Mouse (Mus musculus): ENCODE results near the gene Smim15. TPM values are rescaled to one million over a fixed set of nuclear protein-coding genes. Genes with fewer than 3 reads are reported as not detected.

The Smim15 gene
- polyA plus RNA-seq, 1 experiment from 2014 or later, result 51.2 TPM

GRCm38 (mm10) chr13:108063374-108064134, 19.3 kb downstream of the Smim15 start:
- peaks cover 9% of the 10 kb centered on the region for H3K4me1 ChIP-seq
- no peaks in the 10 kb centered on the region for H3K9me3 ChIP-seq
- no peak overlapping the region for H3K27ac ChIP-seq
- no peaks in the 10 kb centered on the region for H3K27me3 ChIP-seq
- no peak overlapping the region for H3K9ac ChIP-seq
- H3K4me2 ChIP-seq (replicated peaks), result no peak overlapping the region
- no peaks in the 10 kb centered on the region for H3K36me3 ChIP-seq
- ATAC-seq (ENCODE audit: insufficient number of reproducible peaks, insufficient read depth, low FRiP score, low TSS enrichment), result no peak
- no peak overlapping the region for H3K4me3 ChIP-seq
- 78% methylated on average over 11 of the region's 11 CpGs for WGBS

GRCm38 (mm10) chr13:108064331-108064730, 20.1 kb downstream of the Smim15 start:
- no peak for ATAC-seq (ENCODE audit: insufficient number of reproducible peaks, insufficient read depth, low FRiP score, low TSS enrichment)
- no peaks in the 10 kb centered on the region for H3K9me3 ChIP-seq
- H3K4me2 ChIP-seq (replicated peaks), result no peak overlapping the region
- no peaks in the 10 kb centered on the region for H3K36me3 ChIP-seq
- no peaks in the 10 kb centered on the region for H3K27me3 ChIP-seq
- H3K9ac ChIP-seq, result no peak overlapping the region
- H3K27ac ChIP-seq, result no peak overlapping the region
- no peak overlapping the region for H3K4me3 ChIP-seq
- 80% methylated on average over 6 of the region's 6 CpGs for WGBS
- H3K4me1 ChIP-seq, result peaks cover 9% of the 10 kb centered on the region

DNA sequence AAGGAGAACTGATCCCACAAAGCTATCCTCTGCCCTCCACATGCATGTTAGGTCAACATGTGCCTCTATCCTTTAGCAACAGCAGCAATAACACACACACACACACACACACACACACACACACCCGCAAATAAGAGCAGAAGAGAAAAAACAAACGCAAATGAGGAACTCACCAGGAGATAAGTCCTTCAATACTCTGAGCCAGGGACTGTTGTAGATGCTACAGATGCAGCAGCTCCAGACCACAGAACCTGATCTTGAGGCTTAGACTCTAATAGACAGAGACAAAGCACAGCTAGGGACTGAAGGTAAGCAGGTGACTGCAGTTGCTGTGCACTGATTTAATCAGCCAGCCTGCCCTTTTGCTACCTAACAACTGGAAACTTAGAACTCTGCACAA, 21.8 kb downstream of the Smim15 start:
- Histone ChIP-seq H3K27ac (no peak overlapping the region), H3K4me1 (peaks cover 5% of the 10 kb centered on the region; the same call in 1 of the 2 replicates), H3K9ac (no peak overlapping the region), H3K4me3 (no peak overlapping the region), H3K9me3 (no peaks in the 10 kb centered on the region), H3K36me3 (no peaks in the 10 kb centered on the region), H3K4me2 (replicated peaks) (no peak overlapping the region), H3K27me3 (no peaks in the 10 kb centered on the region)
- no peak for ATAC-seq (ENCODE audit: insufficient number of reproducible peaks, insufficient read depth, low FRiP score, low TSS enrichment)
- 66% methylated on average over 2 of the region's 2 CpGs for whole genome bisulfite sequencing

- H3K27me3 ChIP-seq, result no peaks in the 10 kb centered on the region
- no peaks in the 10 kb centered on the region for H3K4me1 ChIP-seq
- 64% methylated on average over 4 of the region's 4 CpGs for WGBS
- H3K36me3 ChIP-seq, result no peaks in the 10 kb centered on the region
- no peak overlapping the region for H3K27ac ChIP-seq
- no peak for ATAC-seq (ENCODE audit: insufficient number of reproducible peaks, insufficient read depth, low FRiP score, low TSS enrichment)
- no peaks in the 10 kb centered on the region for H3K9me3 ChIP-seq
- no peak overlapping the region for H3K9ac ChIP-seq
- no peak overlapping the region for H3K4me3 ChIP-seq
- no peak overlapping the region for H3K4me2 ChIP-seq (replicated peaks)
These were observed 24.9 kb downstream of the Smim15 start for GRCm38 (mm10) chr13:108069151-108069550.

DNA sequence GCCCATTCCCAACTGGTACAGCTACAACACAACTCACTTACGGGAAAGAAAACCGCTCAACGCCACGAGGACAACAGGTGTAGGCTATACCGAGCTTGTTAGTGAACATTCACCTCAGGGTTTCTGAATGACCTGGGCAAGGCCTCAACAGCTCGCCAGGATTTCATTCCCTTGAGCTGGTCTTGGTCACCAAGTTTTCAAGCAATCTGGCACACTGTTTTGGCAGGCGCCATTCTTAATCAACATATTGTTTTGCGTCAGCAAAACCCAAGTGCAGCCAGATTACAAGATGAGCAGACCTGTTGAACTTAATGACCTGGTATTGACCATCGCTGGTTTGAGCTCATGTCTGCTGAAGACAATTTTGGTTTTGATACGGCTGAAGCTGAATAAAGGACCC, 25.9 kb downstream of the Smim15 start:
- H3K27me3 ChIP-seq, result no peaks in the 10 kb centered on the region
- no peak overlapping the region for H3K4me3 ChIP-seq
- no peak overlapping the region for H3K27ac ChIP-seq
- WGBS, result 91% methylated on average over 10 of the region's 10 CpGs
- H3K9ac ChIP-seq, result no peak overlapping the region
- no peaks in the 10 kb centered on the region for H3K36me3 ChIP-seq
- H3K4me1 ChIP-seq, result no peaks in the 10 kb centered on the region
- no peak overlapping the region for H3K4me2 ChIP-seq (replicated peaks)
- H3K9me3 ChIP-seq, result no peaks in the 10 kb centered on the region
- ATAC-seq (ENCODE audit: insufficient number of reproducible peaks, insufficient read depth, low FRiP score, low TSS enrichment), result no peak

GRCm38 (mm10) chr13:108077476-108077875, 33.2 kb downstream of the Smim15 start:
- no peak for ATAC-seq (ENCODE audit: insufficient number of reproducible peaks, insufficient read depth, low FRiP score, low TSS enrichment)
- WGBS, result 83% methylated on average over 6 of the region's 6 CpGs

GRCm38 (mm10) chr13:108077901-108078300, 33.7 kb downstream of the Smim15 start:
- no peak for ATAC-seq (ENCODE audit: insufficient number of reproducible peaks, insufficient read depth, low FRiP score, low TSS enrichment)
- Histone ChIP-seq H3K4me3 (no peak overlapping the region), H3K4me2 (replicated peaks) (no peak overlapping the region), H3K9me3 (no peaks in the 10 kb centered on the region), H3K36me3 (no peaks in the 10 kb centered on the region), H3K9ac (no peak overlapping the region), H3K4me1 (no peaks in the 10 kb centered on the region), H3K27ac (no peak overlapping the region), H3K27me3 (no peaks in the 10 kb centered on the region)
- 86% methylated on average over 4 of the region's 4 CpGs for WGBS

More at GRCm38 (mm10) chr13:108077476-108077875, 33.2 kb downstream of the Smim15 start:
- Histone ChIP-seq H3K4me1 (no peaks in the 10 kb centered on the region), H3K4me3 (no peak overlapping the region), H3K9ac (no peak overlapping the region), H3K9me3 (no peaks in the 10 kb centered on the region), H3K4me2 (replicated peaks) (no peak overlapping the region), H3K27ac (no peak overlapping the region), H3K27me3 (no peaks in the 10 kb centered on the region), H3K36me3 (no peaks in the 10 kb centered on the region)

GRCm38 (mm10) chr13:108084086-108084485, 39.8 kb downstream of the Smim15 start:
- no peaks in the 10 kb centered on the region for H3K9me3 ChIP-seq
- no peaks in the 10 kb centered on the region for H3K36me3 ChIP-seq
- no peaks in the 10 kb centered on the region for H3K27me3 ChIP-seq
- H3K4me1 ChIP-seq, result no peaks in the 10 kb centered on the region
- H3K4me3 ChIP-seq, result no peak overlapping the region
- no peak overlapping the region for H3K9ac ChIP-seq
- 94% methylated on average over 4 of the region's 4 CpGs for WGBS
- ATAC-seq (ENCODE audit: insufficient number of reproducible peaks, insufficient read depth, low FRiP score, low TSS enrichment), result no peak
- H3K27ac ChIP-seq, result no peak overlapping the region
- no peak overlapping the region for H3K4me2 ChIP-seq (replicated peaks)

DNA sequence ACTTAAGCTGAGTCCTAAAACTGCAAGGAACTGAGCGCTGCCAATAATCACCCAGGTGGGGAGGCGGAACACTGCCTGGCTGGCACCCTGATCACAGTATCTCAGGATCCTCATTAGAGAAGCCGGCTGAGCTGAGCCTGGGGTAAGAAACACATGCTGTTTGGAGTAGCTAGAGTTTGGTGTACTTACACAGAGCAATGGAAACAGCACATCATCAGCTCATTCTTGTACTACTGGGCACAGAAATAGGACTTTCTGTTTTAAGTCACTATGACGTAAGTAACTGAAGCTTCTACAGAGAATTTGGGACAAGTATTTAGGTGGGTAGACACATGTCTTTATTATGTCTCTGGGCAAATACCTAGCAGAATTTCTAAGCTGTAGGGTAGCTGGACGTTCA, 41.8 kb downstream of the Smim15 start:
- Histone ChIP-seq H3K4me3 (no peak overlapping the region), H3K9me3 (no peaks in the 10 kb centered on the region), H3K27me3 (no peaks in the 10 kb centered on the region), H3K9ac (no peak overlapping the region), H3K27ac (no peak overlapping the region), H3K36me3 (no peaks in the 10 kb centered on the region), H3K4me2 (replicated peaks) (no peak overlapping the region), H3K4me1 (no peaks in the 10 kb centered on the region)
- 84% methylated on average over 5 of the region's 5 CpGs for WGBS
- no peak for ATAC-seq (ENCODE audit: insufficient number of reproducible peaks, insufficient read depth, low FRiP score, low TSS enrichment)

- Histone ChIP-seq H3K4me2 (replicated peaks) (no peak overlapping the region), H3K9ac (no peak overlapping the region), H3K4me3 (no peak overlapping the region), H3K27me3 (no peaks in the 10 kb centered on the region), H3K27ac (no peak overlapping the region), H3K9me3 (no peaks in the 10 kb centered on the region), H3K4me1 (no peaks in the 10 kb centered on the region), H3K36me3 (no peaks in the 10 kb centered on the region)
- WGBS, result 57% methylated on average over 4 of the region's 4 CpGs
- ATAC-seq (ENCODE audit: insufficient number of reproducible peaks, insufficient read depth, low FRiP score, low TSS enrichment), result no peak
These were observed 42.5 kb downstream of the Smim15 start for GRCm38 (mm10) chr13:108086724-108087123.

DNA sequence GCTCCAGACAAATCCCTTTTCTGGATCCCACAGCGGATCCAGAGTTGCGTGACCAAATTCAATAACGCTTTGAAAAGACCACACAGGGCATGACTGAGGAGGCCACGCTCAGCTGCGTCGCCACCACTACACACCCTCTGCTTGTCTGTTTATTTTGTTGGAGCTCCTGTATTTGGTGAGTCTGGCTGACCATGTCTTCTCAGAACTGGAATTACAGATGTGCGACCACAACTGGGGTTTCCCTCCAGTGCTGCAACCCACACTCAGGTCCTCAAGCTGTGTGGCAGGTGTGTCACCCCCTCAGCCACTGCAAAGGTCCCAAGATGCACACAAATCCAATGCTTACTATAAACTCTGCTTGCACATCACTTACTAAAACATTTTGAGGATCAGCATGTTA, 48.0 kb downstream of the Smim15 start:
- no peaks in the 10 kb centered on the region for H3K27me3 ChIP-seq
- WGBS, result 90% methylated on average over 7 of the region's 7 CpGs
- no peaks in the 10 kb centered on the region for H3K36me3 ChIP-seq
- no peak overlapping the region for H3K4me3 ChIP-seq
- no peak overlapping the region for H3K9ac ChIP-seq
- H3K9me3 ChIP-seq, result no peaks in the 10 kb centered on the region
- H3K27ac ChIP-seq, result no peak overlapping the region
- ATAC-seq (ENCODE audit: insufficient number of reproducible peaks, insufficient read depth, low FRiP score, low TSS enrichment), result no peak
- H3K4me2 ChIP-seq (replicated peaks), result no peak overlapping the region
- H3K4me1 ChIP-seq, result no peaks in the 10 kb centered on the region

DNA sequence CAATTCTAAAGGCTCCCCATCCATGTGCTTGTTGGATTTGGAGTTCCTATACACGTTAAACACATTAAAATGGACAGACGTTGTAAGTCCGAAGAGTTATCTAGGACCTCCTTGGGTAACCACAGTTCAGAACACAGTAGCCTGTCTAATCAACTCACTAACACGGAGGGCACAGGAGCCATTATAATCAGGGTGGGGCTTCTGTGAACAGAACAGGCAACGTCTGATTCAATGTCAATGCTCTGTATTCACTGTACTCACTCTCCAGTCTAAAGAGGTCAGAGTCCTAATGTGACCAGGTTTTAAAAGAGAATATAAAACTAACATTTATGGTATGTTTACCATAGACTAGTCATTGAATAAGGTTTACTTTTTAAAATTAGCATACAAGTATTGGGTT, 50.4 kb downstream of the Smim15 start:
- H3K9ac ChIP-seq, result no peak overlapping the region
- H3K27ac ChIP-seq, result no peak overlapping the region
- H3K36me3 ChIP-seq, result no peaks in the 10 kb centered on the region
- H3K4me2 ChIP-seq (replicated peaks), result no peak overlapping the region
- no peaks in the 10 kb centered on the region for H3K4me1 ChIP-seq
- no peak overlapping the region for H3K4me3 ChIP-seq
- ATAC-seq (ENCODE audit: insufficient number of reproducible peaks, insufficient read depth, low FRiP score, low TSS enrichment), result no peak
- no peaks in the 10 kb centered on the region for H3K9me3 ChIP-seq
- no peaks in the 10 kb centered on the region for H3K27me3 ChIP-seq
- WGBS, result 89% methylated on average over 5 of the region's 5 CpGs
